Mouse (Mus musculus): ENCODE results near the gene Tenm4.

GRCm38 (mm10) chr7:96778601-96778969, 607.5 kb downstream of the Tenm4 start:
- TF ChIP-seq CTCF (IDR thresholded peaks at IDR 0.05; ENCODE audit: borderline replicate concordance, insufficient read depth, low read depth, low read length) (no peak), POLR2A (IDR thresholded peaks at IDR 0.05; ENCODE audit: borderline replicate concordance, insufficient read depth, low read length) (no peak)
